Comparison of ENCODE assay signal across 9 mouse cellular contexts in the genomic region with DNA sequence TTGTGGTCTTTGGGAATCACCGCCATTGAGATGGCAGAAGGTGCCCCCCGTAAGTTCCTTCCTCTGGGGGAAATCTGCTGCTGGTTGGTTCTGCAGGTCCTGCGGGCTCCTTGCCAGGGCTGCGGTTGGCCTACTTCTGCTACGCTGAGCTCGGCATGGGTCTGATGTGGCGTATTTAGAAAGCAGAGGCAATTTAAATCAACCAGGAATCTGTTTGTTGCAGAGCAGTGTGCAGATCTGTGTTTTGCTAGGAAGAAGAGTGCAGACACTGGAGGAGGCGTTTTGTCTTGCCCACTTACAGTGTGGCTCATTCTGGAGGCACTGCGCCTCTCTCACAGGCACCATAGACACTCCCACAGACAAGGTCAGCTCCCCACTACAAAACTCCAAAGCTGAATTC.
DNase-seq lines count a peak whose midpoint lies in the region; ATAC-seq and TF ChIP-seq lines count a peak whose summit lies in the region.
"Had no signal": no experiment of that assay in that cellular context is flagged by ENCODE, and none has a peak within 500 bp of the region (broad histone marks: within the 10 kb centered on the region; RNA-seq: fewer than 3 reads in every experiment).

No protein-coding gene starts in this region.

- 48% methylated on average over 9 of the region's 9 CpGs for WGBS in forebrain, postnatal 0 days
- WGBS in thymus, adult 2 months, result 9% methylated on average over 9 of the region's 9 CpGs

- H3K4me3 ChIP-seq in left cerebral cortex, adult 2 months, result no peak overlapping the region
- no peak overlapping the region for H3K4me3 ChIP-seq in forebrain, postnatal 0 days (ENCODE audit: low read depth, low read length)
- no peak overlapping the region for H3K4me3 ChIP-seq in thymus, adult 2 months (ENCODE audit: control insufficient read depth, insufficient read depth, low read length)
- H3K4me3 ChIP-seq: lung, embryonic 15.5 days had no signal

- H3K4me1 ChIP-seq in forebrain, postnatal 0 days (ENCODE audit: insufficient read depth), result peaks cover 19% of the 10 kb centered on the region; the same call in 1 of the 2 replicates
- H3K4me1 ChIP-seq in thymus, adult 2 months (replicated peaks; ENCODE audit: control insufficient read depth, insufficient read depth, low read length), result peaks cover 11% of the 10 kb centered on the region

- no peaks in the 10 kb centered on the region for H3K27me3 ChIP-seq in forebrain, postnatal 0 days (ENCODE audit: insufficient read depth, low read length)
- H3K27me3 ChIP-seq in thymus, adult 2 months (ENCODE audit: control insufficient read depth, insufficient read depth, low read length), result no peaks in the 10 kb centered on the region
- H3K27me3 ChIP-seq: lung, embryonic 15.5 days; Patski had no signal

- H3K4me2 ChIP-seq in forebrain, postnatal 0 days (ENCODE audit: low read depth), result no peak overlapping the region
- H3K4me2 ChIP-seq: lung, embryonic 15.5 days had no signal

- intact Hi-C loops in left cerebral cortex, adult 2 months (cut with DNase I), result loop anchor here (1.0 to 10.0 kb wide), 5 partner anchors 28 to 293 kb away; a partner anchor contains a TSS

- no peak for DNase-seq in left cerebral cortex, adult 2 months (ENCODE audit: extremely low spot score in 1 of 2, low spot score in 2 of 2)
- DNase-seq in left cerebral cortex, adult 11 months (ENCODE audit: low spot score), result no peak
- peak; percentile 44 for DNase-seq in cerebellum, adult 8-10 months
- no peak for DNase-seq in forebrain, postnatal 0 days
- DNase-seq in thymus, adult 2 months, result peak; percentile 28
- no peak for DNase-seq in kidney, postnatal 25 days
- DNase-seq in kidney, postnatal 10 days, result no peak

- peaks cover 8% of the 10 kb centered on the region; the same call in 1 of the 2 replicates for H3K36me3 ChIP-seq in forebrain, postnatal 0 days (ENCODE audit: insufficient read depth)
- H3K36me3 ChIP-seq in thymus, adult 2 months (ENCODE audit: control insufficient read depth, insufficient read depth, low read length), result no peaks in the 10 kb centered on the region
- H3K36me3 ChIP-seq: lung, embryonic 15.5 days had no signal

- no peaks in the 10 kb centered on the region for H3K9me3 ChIP-seq in forebrain, postnatal 0 days (ENCODE audit: low read length)
- H3K9me3 ChIP-seq: lung, embryonic 15.5 days had no signal

- TF ChIP-seq POLR2A in thymus, adult 2 months (IDR thresholded peaks at IDR 0.05; ENCODE audit: control insufficient read depth, extremely low read depth, insufficient read depth, low read length, poor library complexity), result no peak

- ATAC-seq in forebrain, postnatal 0 days, result no peak
- ATAC-seq: Patski had no signal

- TF ChIP-seq CTCF in left cerebral cortex, adult 2 months (IDR thresholded peaks at IDR 0.05), result no peak
- no peak for TF ChIP-seq CTCF in forebrain, postnatal 0 days (IDR thresholded peaks at IDR 0.05; ENCODE audit: low read depth)
- TF ChIP-seq CTCF in thymus, adult 2 months (IDR thresholded peaks at IDR 0.05; ENCODE audit: borderline replicate concordance, control insufficient read depth, extremely low read depth, insufficient read depth, low read length, poor library complexity), result no peak

- peak overlapping the region; percentile 69 for H3K27ac ChIP-seq in left cerebral cortex, adult 2 months
- H3K27ac ChIP-seq in forebrain, postnatal 0 days (ENCODE audit: low read depth, low read length), result peak overlapping the region; percentile 47
- no peak overlapping the region for H3K27ac ChIP-seq in thymus, adult 2 months (ENCODE audit: control insufficient read depth, insufficient read depth, low read length)

- no peak overlapping the region for H3K9ac ChIP-seq in forebrain, postnatal 0 days
- H3K9ac ChIP-seq: lung, embryonic 15.5 days had no signal

Comparison
In these comparisons a context has a peak if more than half of its experiments do, and no peak if none do; other contexts are left out.
1. DNase-seq: peak in cerebellum, adult 8-10 months (single experiment) and thymus, adult 2 months (single experiment); none in left cerebral cortex, adult 2 months (0 of 2), left cerebral cortex, adult 11 months (single experiment), forebrain, postnatal 0 days (single experiment), kidney, postnatal 25 days (0 of 2) and kidney, postnatal 10 days (single experiment).